ENCODE assay signal across 25 mouse cellular contexts in the genomic region with DNA sequence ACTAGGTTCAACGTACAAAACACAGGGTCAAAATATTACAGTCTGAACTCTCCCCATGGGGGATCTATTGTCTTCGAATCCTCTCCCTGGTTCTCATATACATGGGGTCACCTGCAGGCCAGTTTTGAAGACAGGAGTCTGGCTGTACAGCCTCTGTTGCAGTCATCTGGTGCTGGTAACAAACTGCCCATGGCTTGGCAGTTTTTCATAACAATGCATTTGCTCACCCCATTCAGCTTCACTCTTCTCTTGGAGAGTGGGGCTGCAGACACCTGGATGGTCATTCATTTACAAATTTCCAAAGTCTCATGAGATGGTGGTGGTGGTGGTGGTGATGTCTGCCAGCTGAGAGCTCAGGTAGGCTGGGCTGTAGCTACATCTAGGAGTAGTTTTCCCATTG. TPM values are rescaled to one million over a fixed set of nuclear protein-coding genes. Genes with fewer than 3 reads are reported as not detected.
A peak's percentile ranks its signal among the peaks of the same experiment; 100 is the strongest.
DNase-seq lines count a peak whose midpoint lies in the region; ATAC-seq and TF ChIP-seq lines count a peak whose summit lies in the region.
"Had no signal": no experiment of that assay in that cellular context is flagged by ENCODE, and none has a peak within 500 bp of the region (broad histone marks: within the 10 kb centered on the region; RNA-seq: fewer than 3 reads in every experiment).

No protein-coding gene starts in this region.

- H3K4me2 ChIP-seq in hindbrain, embryonic 14.5 days (replicated peaks): no peak overlapping the region
- H3K4me2 ChIP-seq: embryonic facial prominence, embryonic 12.5 days; forebrain, embryonic 13.5 days; forebrain, embryonic 15.5 days had no signal

- no peaks in the 10 kb centered on the region for H3K27me3 ChIP-seq in E14TG2a.4 (ENCODE audit: insufficient read depth, low read length)
- H3K27me3 ChIP-seq in hindbrain, embryonic 14.5 days (ENCODE audit: control insufficient read depth, insufficient read depth, low read length): no peaks in the 10 kb centered on the region
- H3K27me3 ChIP-seq: CH12.LX; embryonic facial prominence, embryonic 12.5 days; forebrain, embryonic 13.5 days; forebrain, embryonic 15.5 days; Patski had no signal

- TF ChIP-seq CTCF in E14TG2a.4 (conservative IDR thresholded peaks at IDR 0.05; ENCODE audit: low read length): no peak

- no peaks in the 10 kb centered on the region for H3K9me3 ChIP-seq in E14TG2a.4 (ENCODE audit: low read length)
- H3K9me3 ChIP-seq in hindbrain, embryonic 14.5 days (ENCODE audit: control insufficient read depth, low read length): no peaks in the 10 kb centered on the region
- H3K9me3 ChIP-seq: embryonic facial prominence, embryonic 10.5 days; embryonic facial prominence, embryonic 12.5 days; forebrain, embryonic 13.5 days; forebrain, embryonic 15.5 days; G1E had no signal

- H3K36me3 ChIP-seq in E14TG2a.4 (ENCODE audit: insufficient read depth, low read length): no peaks in the 10 kb centered on the region
- no peaks in the 10 kb centered on the region for H3K36me3 ChIP-seq in hindbrain, embryonic 14.5 days (replicated peaks; ENCODE audit: control insufficient read depth, insufficient read depth)
- H3K36me3 ChIP-seq: embryonic facial prominence, embryonic 10.5 days; embryonic facial prominence, embryonic 12.5 days; forebrain, embryonic 15.5 days had no signal

- peaks cover 28% of the 10 kb centered on the region for H3K4me1 ChIP-seq in E14TG2a.4 (replicated peaks; ENCODE audit: low read depth, low read length)
- H3K4me1 ChIP-seq in hindbrain, embryonic 14.5 days (replicated peaks; ENCODE audit: control insufficient read depth, insufficient read depth, low read length): no peaks in the 10 kb centered on the region
- H3K4me1 ChIP-seq: embryonic facial prominence, embryonic 10.5 days; embryonic facial prominence, embryonic 12.5 days; forebrain, embryonic 13.5 days had no signal

- 76% methylated on average over 2 of the region's 2 CpGs for WGBS in hindbrain, embryonic 14.5 days

- peak; percentile 87 for DNase-seq in ES-CJ7 (ENCODE audit: low read depth, low spot score)
- DNase-seq in R1 (ENCODE audit: low read depth, low spot score): peak; percentile 83
- no peak for DNase-seq in right cerebral cortex, postnatal 25 days
- no peak for DNase-seq in thymus, postnatal 0 days (ENCODE audit: low spot score)
- DNase-seq in hindbrain, embryonic 14.5 days (ENCODE audit: low spot score): no peak
- DNase-seq: adrenal gland, adult 8-10 months; adrenal gland, postnatal 14 days; adrenal gland, postnatal 36 days; B cell, adult 2 months; cerebellum, adult 11-12 months; cerebellum, adult 2 months; cerebellum, adult 9-10 months; cerebellum, postnatal 10 days; cerebellum, postnatal 25 days; forebrain, postnatal 0 days had no signal

- no peak overlapping the region for H3K9ac ChIP-seq in hindbrain, embryonic 14.5 days
- H3K9ac ChIP-seq: embryonic facial prominence, embryonic 12.5 days; forebrain, embryonic 13.5 days; forebrain, embryonic 15.5 days; forebrain, postnatal 0 days had no signal

- no peak overlapping the region for H3K27ac ChIP-seq in hindbrain, embryonic 14.5 days
- H3K27ac ChIP-seq: embryonic facial prominence, embryonic 10.5 days; embryonic facial prominence, embryonic 12.5 days; forebrain, embryonic 13.5 days; forebrain, embryonic 15.5 days had no signal

- no peak for ATAC-seq in hindbrain, embryonic 14.5 days (ENCODE audit: low FRiP score)
- ATAC-seq: activated CD4-positive, CD25-positive, alpha-beta regulatory T cell, adult 4 months; CD4-positive, CD25-positive, alpha-beta regulatory T cell, adult 4 months; forebrain, embryonic 15.5 days; Patski had no signal

- H3K4me3 ChIP-seq in E14TG2a.4 (replicated peaks; ENCODE audit: low read length): 0 out of 2 replicates have a peak overlapping the region, but pooled peaks have one; percentile 4
- H3K4me3 ChIP-seq in hindbrain, embryonic 14.5 days (replicated peaks; ENCODE audit: low read length): no peak overlapping the region
- H3K4me3 ChIP-seq: embryonic facial prominence, embryonic 10.5 days; embryonic facial prominence, embryonic 12.5 days; forebrain, embryonic 13.5 days; forebrain, embryonic 15.5 days had no signal

RNA-seq across cellular contexts. Expression of a gene that starts 26.6 kb away (rescaled TPM):
- 25.7 and 27.2 TPM in 2 replicates for polyA plus RNA-seq in thymus, postnatal 0 days (2015; fragmentation: Nextera tagmentation; extraction: Ambion mirVana)
- polyA plus RNA-seq in hindbrain, embryonic 14.5 days (2014; fragmentation: Nextera tagmentation; extraction: Ambion mirVana): 66.8 and 79.4 TPM in 2 replicates

Comparison
In these comparisons a context has a peak if more than half of its experiments do, and no peak if none do; other contexts are left out.
1. DNase-seq: peak in ES-CJ7 (single experiment) and R1 (single experiment); none in right cerebral cortex, postnatal 25 days (single experiment), thymus, postnatal 0 days (single experiment) and hindbrain, embryonic 14.5 days (single experiment).